Mouse (Mus musculus): Measurements from ENCODE around the gene Aldoc.

DNA sequence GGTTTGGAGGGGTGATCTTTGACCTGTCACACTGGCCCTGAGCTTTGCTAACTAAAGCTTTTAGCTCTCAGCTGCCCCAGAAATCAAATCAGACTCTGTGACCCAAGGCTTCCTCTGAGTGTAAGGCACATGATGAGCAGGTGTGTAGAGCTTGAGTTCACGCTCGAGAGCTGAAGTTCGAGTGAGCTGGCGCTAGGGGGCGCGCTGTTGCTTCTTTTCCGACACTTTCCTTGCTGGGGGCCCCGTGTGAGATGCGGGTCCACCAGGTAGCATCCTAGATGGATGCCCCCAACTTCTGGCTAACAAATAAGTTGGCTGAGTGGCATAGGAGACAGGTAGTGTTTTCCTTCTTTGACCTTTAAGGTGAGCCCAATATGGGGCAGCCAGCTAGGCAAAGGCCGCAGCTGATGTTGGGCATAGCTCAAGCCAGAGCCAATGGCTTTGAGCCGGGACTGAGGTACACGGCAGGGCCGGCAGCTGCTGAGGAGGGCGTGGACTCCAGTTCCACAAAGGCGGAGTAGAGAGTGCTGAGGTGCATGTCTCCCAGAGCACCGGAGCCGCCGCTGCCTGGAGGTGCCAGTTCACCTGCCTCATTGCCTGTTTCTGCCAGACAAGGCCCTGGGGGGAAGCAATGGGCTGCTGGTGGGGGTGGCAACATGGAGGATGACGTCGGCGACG, 35.7 kb downstream of the Aldoc start:
- 0 out of 2 replicates have a peak, but pooled peaks have one; percentile 5 for TF ChIP-seq POLR2A (IDR thresholded peaks at IDR 0.05; ENCODE audit: borderline replicate concordance, control insufficient read depth, low read depth, low read length)
- TF ChIP-seq CTCF (IDR thresholded peaks at IDR 0.05; ENCODE audit: control insufficient read depth, insufficient read depth, low read length) = peak; percentile 81
